ENCODE assay signal across 13 mouse cellular contexts in genomic region chr4:59273342-59273741, GRCm38 (mm10).
DNase-seq lines count a peak whose midpoint lies in the region; ATAC-seq and TF ChIP-seq lines count a peak whose summit lies in the region.
"Had no signal": no experiment of that assay in that cellular context is flagged by ENCODE, and none has a peak within 500 bp of the region (broad histone marks: within the 10 kb centered on the region; RNA-seq: fewer than 3 reads in every experiment).

No protein-coding gene starts in this region.

- H3K27ac ChIP-seq in CH12.LX (ENCODE audit: insufficient read depth, low read depth), result no peak overlapping the region
- H3K27ac ChIP-seq in kidney, postnatal 0 days, result no peak overlapping the region
- H3K27ac ChIP-seq: intestine, embryonic 15.5 days; limb, embryonic 15.5 days; macrophage had no signal

- peak; percentile 44 for TF ChIP-seq RAD21 in CH12.LX (IDR thresholded peaks at IDR 0.05; ENCODE audit: low read depth, low read length)

- DNase-seq in embryo, embryonic 10 days (ENCODE audit: low spot score), result peak; percentile 56
- no peak for DNase-seq in embryo, embryonic 9.5 days (ENCODE audit: extremely low spot score)
- DNase-seq in CH12.LX (ENCODE audit: extremely low read depth), result peak; percentile 66
- peak; percentile 41 for DNase-seq in embryo, embryonic 11 days
- DNase-seq in kidney, postnatal 0 days (ENCODE audit: low spot score), result peak; percentile 27
- DNase-seq in urinary bladder, adult 18-20 months (ENCODE audit: low spot score in 2 of 2), result no peak
- no peak for DNase-seq in B cell, adult 2 months
- DNase-seq in natural killer cell, adult 2 months (ENCODE audit: low spot score in 2 of 2), result no peak

- TF ChIP-seq EP300 in CH12.LX (IDR thresholded peaks at IDR 0.05; ENCODE audit: low read length), result peak; percentile 72

- peaks cover 10 to 33% of the 10 kb centered on the region in 2 experiments for H3K4me1 ChIP-seq in CH12.LX (ENCODE audit: control insufficient read depth in 1 of 2, insufficient read depth in 2 of 2)
- no peaks in the 10 kb centered on the region for H3K4me1 ChIP-seq in kidney, postnatal 0 days (replicated peaks; ENCODE audit: insufficient read depth, low read length)
- H3K4me1 ChIP-seq: embryonic facial prominence, embryonic 15.5 days; intestine, embryonic 15.5 days; limb, embryonic 15.5 days had no signal

- TF ChIP-seq CTCF in CH12.LX (conservative IDR thresholded peaks at IDR 0.05 in 1 of 2, IDR thresholded peaks at IDR 0.05 in 1 of 2; ENCODE audit: low read depth in 2 of 2, low read length in 2 of 2), result peak in 1 of 2 experiments; percentile 57; a peak in 2 of 4 replicates
- no peak for TF ChIP-seq CTCF in kidney, postnatal 0 days (IDR thresholded peaks at IDR 0.05; ENCODE audit: low read depth)

- H3K4me3 ChIP-seq in CH12.LX (replicated peaks in 1 of 3; ENCODE audit: low read depth in 2 of 3, low read length in 2 of 3, poor library complexity in 1 of 3), result no peak overlapping the region
- H3K4me3 ChIP-seq in kidney, postnatal 0 days (replicated peaks; ENCODE audit: low read depth, low read length), result no peak overlapping the region
- H3K4me3 ChIP-seq: embryonic facial prominence, embryonic 15.5 days; intestine, embryonic 15.5 days; limb, embryonic 15.5 days had no signal

- H3K36me3 ChIP-seq in CH12.LX (replicated peaks in 1 of 2; ENCODE audit: control insufficient read depth in 1 of 2, insufficient read depth in 1 of 2, low read length in 1 of 2), result no peaks in the 10 kb centered on the region
- no peaks in the 10 kb centered on the region for H3K36me3 ChIP-seq in kidney, postnatal 0 days (ENCODE audit: insufficient read depth, low read length)
- H3K36me3 ChIP-seq: embryonic facial prominence, embryonic 15.5 days; intestine, embryonic 15.5 days; limb, embryonic 15.5 days had no signal

- H3K9ac ChIP-seq in CH12.LX (ENCODE audit: insufficient read depth, low read depth), result no peak overlapping the region; the same call in 1 of the 2 replicates
- H3K9ac ChIP-seq in kidney, postnatal 0 days (ENCODE audit: low read depth, low read length), result no peak overlapping the region
- H3K9ac ChIP-seq: embryonic facial prominence, embryonic 15.5 days; intestine, embryonic 15.5 days; limb, embryonic 15.5 days had no signal

- TF ChIP-seq POLR2A in CH12.LX (IDR thresholded peaks at IDR 0.05; ENCODE audit: low read depth, low read length), result no peak

- no peaks in the 10 kb centered on the region for H3K27me3 ChIP-seq in CH12.LX (replicated peaks)
- H3K27me3 ChIP-seq in kidney, postnatal 0 days (ENCODE audit: insufficient read depth, low read length), result no peaks in the 10 kb centered on the region
- H3K27me3 ChIP-seq: embryonic facial prominence, embryonic 15.5 days; intestine, embryonic 15.5 days; limb, embryonic 15.5 days had no signal

- in situ Hi-C loops in CH12.LX (cut with MboI; ENCODE audit: low pct_ligation_motif_present, low pct_unique_long_range_greater_than_20kb, low sequenced_read_pairs), result no loop called here

- peak overlapping the region; percentile 95 for H3K4me2 ChIP-seq in CH12.LX (ENCODE audit: insufficient read depth, low read depth, poor library complexity, severe bottlenecking)
- no peak overlapping the region for H3K4me2 ChIP-seq in kidney, postnatal 0 days (ENCODE audit: low read length)
- H3K4me2 ChIP-seq: embryonic facial prominence, embryonic 15.5 days; intestine, embryonic 15.5 days; limb, embryonic 15.5 days had no signal

- peaks cover 11% of the 10 kb centered on the region for H3K9me3 ChIP-seq in CH12.LX (replicated peaks; ENCODE audit: low read length)
- H3K9me3 ChIP-seq in kidney, postnatal 0 days (replicated peaks; ENCODE audit: low read length), result no peaks in the 10 kb centered on the region
- H3K9me3 ChIP-seq: embryonic facial prominence, embryonic 15.5 days; intestine, embryonic 15.5 days; limb, embryonic 15.5 days had no signal

- dilution Hi-C loops in CH12.LX (cut with MboI; ENCODE audit: extremely low pct_ligation_motif_present, extremely low pct_unique_long_range_greater_than_20kb, low sequenced_read_pairs), result no loop called here

- no peak for ATAC-seq in kidney, postnatal 0 days (replicated peaks; ENCODE audit: low FRiP score, low read depth)
- ATAC-seq: CD4-positive, CD25-positive, alpha-beta regulatory T cell, adult 4 months; intestine, embryonic 15.5 days had no signal

- WGBS in kidney, postnatal 0 days, result 32% methylated on average over 1 of the region's 1 CpGs

- H3K79me2 ChIP-seq in CH12.LX (replicated peaks; ENCODE audit: control insufficient read depth, extremely low read depth, insufficient read depth, poor library complexity, severe bottlenecking), result no peaks in the 10 kb centered on the region

TF ChIP-seq in CH12.LX, 34 proteins besides CTCF, POLR2A, EP300 and RAD21:
- TF ChIP-seq ZNF384 (IDR thresholded peaks at IDR 0.05; ENCODE audit: low read depth, low read length) (no peak), USF1 (IDR thresholded peaks at IDR 0.05; ENCODE audit: low read depth, low read length) (no peak), NRF1 (IDR thresholded peaks at IDR 0.05; ENCODE audit: low read depth, low read length) (no peak), TCF12 (IDR thresholded peaks at IDR 0.05; ENCODE audit: low read depth, low read length) (peak; percentile 68), MEF2A (IDR thresholded peaks at IDR 0.05; ENCODE audit: borderline replicate concordance, low read depth, low read length) (no peak), MAFK (IDR thresholded peaks at IDR 0.05; ENCODE audit: insufficient replicate concordance, low read length) (0 out of 2 replicates have a peak, but pooled peaks have one; percentile 52), MAX (IDR thresholded peaks at IDR 0.05; ENCODE audit: low read length) (peak; percentile 42; the same call in 1 of the 2 replicates), MYC (IDR thresholded peaks at IDR 0.05; ENCODE audit: low read depth, low read length) (0 out of 2 replicates have a peak, but pooled peaks have one; percentile 29), CHD2 (IDR thresholded peaks at IDR 0.05; ENCODE audit: low read length) (no peak), BHLHE40 (IDR thresholded peaks at IDR 0.05; ENCODE audit: low read depth, low read length) (peak; percentile 52; the same call in 1 of the 2 replicates), TBP (conservative IDR thresholded peaks at IDR 0.05; ENCODE audit: low read depth, low read length) (0 out of 2 replicates have a peak, but pooled peaks have one; percentile 30), HCFC1 (IDR thresholded peaks at IDR 0.05; ENCODE audit: low read depth, low read length) (0 out of 2 replicates have a peak, but pooled peaks have one; percentile 32), CHD1 (IDR thresholded peaks at IDR 0.05; ENCODE audit: low read depth, low read length) (no peak), JUND (conservative IDR thresholded peaks at IDR 0.05; ENCODE audit: low read depth, low read length) (no peak), IRF4 (IDR thresholded peaks at IDR 0.05; ENCODE audit: low read depth, low read length) (peak; percentile 80), ETS1 (conservative IDR thresholded peaks at IDR 0.05; ENCODE audit: low read depth, low read length) (peak; percentile 49; the same call in 1 of the 2 replicates), ZMIZ1 (IDR thresholded peaks at IDR 0.05; ENCODE audit: low read depth, low read length) (no peak), SMC3 (IDR thresholded peaks at IDR 0.05; ENCODE audit: low read depth, low read length) (peak; percentile 44), SIN3A (IDR thresholded peaks at IDR 0.05; ENCODE audit: low read length) (peak; percentile 47; the same call in 1 of the 2 replicates), GABPA (IDR thresholded peaks at IDR 0.05; ENCODE audit: insufficient replicate concordance, low read depth, low read length) (no peak), RCOR1 (conservative IDR thresholded peaks at IDR 0.05; ENCODE audit: low read depth, low read length) (peak; percentile 59; the same call in 1 of the 2 replicates)

Comparison
In these comparisons a context has a peak if more than half of its experiments do, and no peak if none do; other contexts are left out.
1. DNase-seq: peak in embryo, embryonic 10 days (single experiment), CH12.LX (single experiment), embryo, embryonic 11 days (single experiment) and kidney, postnatal 0 days (single experiment); none in embryo, embryonic 9.5 days (single experiment), urinary bladder, adult 18-20 months (0 of 2), B cell, adult 2 months (0 of 2) and natural killer cell, adult 2 months (0 of 2).